Mouse (Mus musculus): ENCODE results near the gene Trcg1. TPM values are rescaled to one million over a fixed set of nuclear protein-coding genes. Genes with fewer than 3 reads are reported as not detected.

Trcg1 gene
- not detected for polyA plus RNA-seq (2017; shearing (Covaris generic))

DNA sequence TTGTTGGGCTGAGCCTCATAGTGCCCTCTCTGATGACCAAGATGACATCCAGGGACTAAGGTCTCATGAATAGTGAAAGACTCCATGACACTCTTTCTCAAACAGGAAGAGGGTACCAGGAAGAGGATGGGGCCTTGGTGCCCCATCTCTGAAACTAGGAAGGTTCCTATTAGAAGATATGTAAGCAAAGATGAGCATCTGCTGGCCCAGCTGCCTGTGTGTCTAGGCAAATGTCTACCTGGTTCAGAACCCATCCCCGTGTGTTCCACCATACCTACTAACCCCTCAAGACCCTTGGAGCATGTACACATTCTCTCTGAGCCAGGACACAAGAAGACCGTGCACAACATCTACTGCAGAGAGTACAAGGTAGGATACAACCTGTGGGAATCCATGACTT, at the start of gene Trcg1:
Gene Trcg1, plus strand, starts transcription at position 301 of the 400 bp plus-strand sequence.

GRCm38 (mm10) chr9:57261913-57262794, 25.8 kb downstream of the Trcg1 start, which contains the start of gene 1700017B05Rik:
Gene 1700017B05Rik, minus strand, starts transcription at chr9:57262612.

Other genes with a start within 250 kb of the Trcg1 start
- gene Ptpn9, start 241.6 kb upstream of the Trcg1 start, polyA plus RNA-seq (2017; shearing (Covaris generic)) = 3.1 TPM
- gene Sin3a, start 164.5 kb upstream of the Trcg1 start, polyA plus RNA-seq (2017; shearing (Covaris generic)) = 55.3 TPM
- 96.5 TPM for gene Man2c1, start 105.9 kb upstream of the Trcg1 start, polyA plus RNA-seq (2017; shearing (Covaris generic))
- 37.3 TPM for gene Neil1, start 88.3 kb upstream of the Trcg1 start, polyA plus RNA-seq (2017; shearing (Covaris generic))
- 351 TPM for gene Commd4, start 78.2 kb upstream of the Trcg1 start, polyA plus RNA-seq (2017; shearing (Covaris generic))
- gene 1700017B05Rik, start 26.1 kb downstream of the Trcg1 start, polyA plus RNA-seq (2017; shearing (Covaris generic)) = 30.1 TPM
- gene Ppcdc, start 203.6 kb downstream of the Trcg1 start, polyA plus RNA-seq (2017; shearing (Covaris generic)) = 181 TPM
- gene Scamp5, start 231.5 kb downstream of the Trcg1 start, polyA plus RNA-seq (2017; shearing (Covaris generic)) = 0.14 TPM